Mouse (Mus musculus) natural killer cell, adult 2 months (primary cell): ENCODE measurements around the gene Mtmr2.

Source experiments
- DNase-seq, 2 experiments: peaks; one replicate each; pipeline ENCODE4 v3.0.0; 2022; ENCODE audit warnings: low spot score in 2 of 2

Gene Mtmr2

DNA sequence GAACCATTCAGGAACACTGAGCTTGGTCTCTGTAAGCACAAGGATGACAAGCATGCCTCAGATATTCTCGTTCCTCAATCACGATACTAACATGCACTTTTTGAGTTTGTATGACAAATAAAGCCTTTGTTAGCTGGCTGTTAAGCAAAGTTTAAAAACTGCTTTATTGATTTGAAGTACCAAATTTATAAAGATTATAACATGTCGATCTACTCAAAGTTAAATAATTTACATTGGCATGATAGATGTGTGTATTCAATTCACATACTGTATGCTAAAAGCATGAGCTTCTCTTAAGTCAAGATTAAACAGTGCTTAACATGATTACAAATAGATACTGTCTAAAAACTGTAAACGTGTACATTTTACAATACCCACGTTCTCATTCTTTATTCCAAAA is 59.4 kb downstream of the Mtmr2 start:
- DNase-seq, result no peak

DNA sequence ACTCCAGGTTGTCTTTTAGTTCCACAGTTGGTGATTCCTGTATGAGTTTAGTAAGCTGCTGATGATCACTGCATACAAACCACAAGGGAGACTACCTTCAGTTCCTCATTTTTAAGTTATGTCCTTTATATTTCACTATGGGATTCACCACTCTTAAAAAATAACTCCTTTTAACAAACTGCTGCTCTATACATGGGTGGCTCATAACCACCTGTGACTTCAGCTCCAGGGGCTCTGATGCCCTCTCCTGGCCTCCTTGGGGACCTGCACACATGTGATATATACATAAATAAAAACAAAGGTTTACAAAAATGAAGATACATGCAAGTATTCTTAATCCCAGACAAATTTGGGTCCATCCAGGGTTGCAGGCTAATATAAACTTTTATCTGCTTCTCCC is 61.7 kb downstream of the Mtmr2 start:
- no peak for DNase-seq

DNA sequence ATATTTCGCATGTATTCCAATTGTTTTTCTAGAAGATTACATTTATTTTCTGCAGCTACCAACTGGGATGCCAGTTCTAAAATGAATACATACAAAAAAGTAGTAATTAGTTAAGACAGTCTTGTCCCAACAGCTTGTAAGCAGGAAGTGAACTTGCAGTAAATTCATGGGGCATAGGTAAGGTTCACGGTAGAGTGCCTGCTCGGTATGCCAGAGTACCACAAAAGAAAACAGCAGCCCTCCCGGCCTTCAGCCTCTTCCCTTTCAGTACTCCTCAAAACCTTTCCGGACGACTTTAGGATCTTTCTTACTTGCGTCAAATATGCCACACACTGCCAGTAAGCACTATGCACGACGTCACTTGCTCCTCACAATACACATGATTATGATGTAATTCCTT is 70.2 kb downstream of the Mtmr2 start:
- DNase-seq, result no peak

DNA sequence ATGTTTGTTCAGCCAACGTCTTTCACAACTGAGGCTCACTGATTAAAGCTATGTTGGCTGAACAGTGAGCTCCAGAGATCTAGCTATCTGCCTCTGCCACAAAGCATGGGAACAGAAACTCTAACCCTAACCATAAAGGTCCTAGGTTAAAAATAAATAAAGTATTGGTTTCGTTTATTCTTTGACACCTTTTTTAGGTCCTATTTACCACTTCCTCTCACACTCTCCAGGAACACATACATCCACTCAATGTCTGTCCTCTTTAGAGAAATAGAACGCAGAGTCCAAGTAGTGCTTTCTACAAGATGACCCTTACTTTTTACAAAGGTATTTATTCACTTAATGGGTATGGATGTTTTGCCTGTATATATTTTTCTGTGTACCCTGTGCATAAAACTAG is 72.6 kb downstream of the Mtmr2 start:
- DNase-seq, result no peak

DNA sequence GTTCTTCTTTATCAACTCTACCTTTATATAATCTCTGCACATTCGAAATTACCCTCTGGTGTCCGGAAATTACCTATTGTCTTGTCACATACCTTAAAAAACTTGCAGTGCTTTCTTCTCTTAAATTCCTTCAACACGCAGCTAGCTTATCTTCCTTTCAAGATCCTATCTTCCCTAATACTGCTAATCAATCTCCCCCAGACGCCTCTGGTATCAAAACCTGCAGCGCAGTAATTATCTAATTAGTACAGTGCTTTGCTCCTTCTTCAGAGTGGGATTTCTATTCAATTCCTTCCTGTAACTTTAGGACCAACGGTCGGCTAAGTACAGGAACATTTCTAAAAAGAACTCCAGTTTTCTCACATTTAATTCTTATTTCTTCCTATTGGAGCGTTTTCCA is 77.7 kb downstream of the Mtmr2 start:
- DNase-seq, result no peak

DNA sequence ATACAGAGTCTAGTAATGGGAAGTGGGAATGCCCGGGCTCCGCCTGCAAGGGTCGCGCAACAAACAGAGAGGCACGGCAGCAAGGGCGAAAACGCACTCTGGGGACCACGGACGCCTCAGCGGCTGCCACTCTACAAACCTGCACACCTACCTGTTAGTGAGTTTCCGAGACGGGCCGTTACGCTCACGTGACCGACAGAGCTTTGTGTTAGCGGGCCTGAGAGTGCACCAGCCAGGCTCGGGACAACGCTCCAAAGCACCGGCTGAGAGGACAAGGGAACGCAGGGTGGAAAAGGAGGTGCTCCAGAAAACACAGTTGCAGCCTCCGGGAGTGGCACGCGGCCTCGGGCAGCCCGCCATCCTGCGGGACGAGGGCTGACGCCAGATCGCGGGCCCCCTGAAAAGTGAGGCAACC is 78.2 kb downstream of the Mtmr2 start:
- peak in 1 of 2 experiments; percentile 60 for DNase-seq

DNA sequence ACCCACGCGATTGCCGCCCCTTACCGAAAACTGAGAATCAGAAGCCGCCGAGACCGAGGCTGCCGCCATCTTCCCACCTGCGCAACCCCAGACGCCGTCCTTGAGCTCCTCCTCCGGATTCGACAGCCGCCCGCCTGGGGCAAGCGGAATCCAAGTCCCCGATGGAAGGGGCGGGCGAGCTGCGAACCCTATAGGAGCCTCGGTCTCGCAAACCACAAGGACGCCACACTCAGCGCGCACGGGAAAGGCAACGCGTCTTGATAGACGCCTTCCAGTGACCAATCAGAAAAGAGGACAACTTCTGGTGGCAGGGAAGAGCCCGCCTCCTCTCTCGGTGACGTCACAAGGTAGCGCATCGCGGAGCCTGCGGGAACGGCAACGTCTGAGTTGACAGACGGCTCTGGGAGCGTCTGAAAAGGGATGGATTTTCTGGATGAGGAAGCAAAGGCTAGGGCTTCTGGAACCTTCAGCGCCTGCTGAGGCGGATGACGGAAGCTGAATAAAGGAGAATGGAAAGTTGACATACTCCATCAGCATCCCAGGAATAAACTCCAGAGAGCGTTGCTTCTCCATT is 78.7 kb downstream of the Mtmr2 start, which contains the start of gene Cep57:
Gene Cep57, minus strand, starts transcription at position 276 of the 574 bp plus-strand sequence.
- peak; percentile 92 for DNase-seq

DNA sequence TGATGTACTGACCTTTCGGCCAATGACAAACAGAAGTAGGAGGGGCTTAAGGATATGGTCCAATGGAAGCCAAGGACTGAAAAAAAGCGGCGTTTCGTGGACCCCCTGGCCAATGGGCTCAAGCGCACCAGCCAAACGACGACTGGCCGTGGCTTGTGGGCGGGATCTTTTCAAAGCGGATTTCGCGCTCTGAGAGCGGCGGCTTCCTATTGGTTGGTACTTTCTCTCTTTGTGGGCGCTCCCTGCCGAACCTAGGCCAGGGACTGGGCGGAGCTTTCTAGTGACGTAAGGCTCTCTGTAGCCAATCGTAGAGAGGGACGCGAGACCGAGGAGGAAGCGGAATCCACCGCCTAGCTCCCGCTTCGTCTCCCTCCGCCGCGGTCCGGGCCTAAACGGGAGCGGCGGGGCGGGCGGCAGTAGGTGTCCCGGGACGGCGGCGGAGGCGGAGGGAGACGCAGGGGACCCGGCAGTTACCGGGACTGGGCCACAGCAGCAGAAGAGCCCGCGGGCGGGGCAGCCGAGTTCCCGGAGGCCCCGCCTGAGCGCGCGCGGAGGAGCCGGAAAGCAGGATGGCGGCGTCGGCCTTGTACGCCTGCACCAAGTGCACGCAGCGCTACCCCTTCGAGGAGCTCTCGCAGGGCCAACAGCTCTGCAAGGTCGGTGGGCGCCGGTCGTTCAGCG is 79.3 kb downstream of the Mtmr2 start, which contains the start of gene Fam76b:
Gene Fam76b, plus strand, starts transcription at position 311 of the 681 bp plus-strand sequence.
- peak; percentile 100 for DNase-seq

DNA sequence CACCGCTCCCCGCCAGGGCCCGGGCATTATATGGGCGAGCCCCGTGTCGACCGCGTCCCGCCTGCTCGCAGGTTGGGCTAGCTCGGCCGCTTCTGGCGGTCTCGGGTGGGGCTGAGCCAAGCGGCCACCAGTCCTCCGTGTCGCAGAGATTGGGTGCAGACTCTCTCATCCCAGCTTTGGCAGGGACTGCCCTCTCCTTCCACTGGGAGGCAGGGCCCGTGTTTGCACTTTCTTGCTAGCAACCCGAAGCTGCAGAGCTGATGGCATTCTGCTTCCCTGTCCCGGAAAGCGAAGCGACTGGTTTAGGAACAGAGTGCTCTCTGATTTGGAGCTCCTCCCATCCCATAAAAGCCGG is 79.9 kb downstream of the Mtmr2 start:
- DNase-seq, result no peak

DNA sequence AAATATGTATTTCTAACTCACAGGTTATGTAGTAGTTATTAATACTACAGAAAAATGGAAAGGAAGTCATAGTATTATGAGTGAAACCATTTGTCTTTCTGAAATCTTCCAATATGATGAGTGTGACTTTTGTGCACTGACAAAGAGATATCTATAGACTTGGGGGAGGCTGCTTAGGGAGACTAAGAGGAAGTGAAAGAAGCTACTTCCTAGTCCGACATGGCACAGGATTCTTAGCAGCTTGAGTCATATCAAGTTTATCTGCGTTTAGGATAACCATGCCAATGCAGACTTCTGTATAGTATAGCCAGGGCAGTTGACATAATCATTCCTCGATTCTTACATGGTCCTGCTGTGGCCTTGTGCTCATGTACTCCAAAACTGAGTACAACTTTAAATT is 87.0 kb downstream of the Mtmr2 start:
- peak in 1 of 2 experiments; percentile 9 for DNase-seq

DNA sequence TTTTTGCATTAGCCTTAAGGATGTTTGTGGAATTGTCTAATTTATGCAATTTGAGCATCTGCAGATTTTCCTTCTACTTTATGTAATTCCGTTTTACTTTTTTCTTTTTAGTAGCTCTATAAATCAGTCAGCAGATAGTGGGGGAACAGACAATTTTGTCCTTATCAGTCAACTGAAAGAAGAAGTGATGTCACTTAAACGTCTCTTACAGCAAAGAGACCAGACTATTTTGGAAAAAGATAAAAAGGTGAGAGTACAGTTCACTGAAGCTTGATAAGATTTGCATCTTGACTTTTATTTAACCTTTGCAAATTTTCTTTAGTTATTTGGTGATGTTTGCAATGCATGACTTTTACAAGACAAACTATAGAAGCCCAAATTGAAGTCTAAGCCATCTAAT is 88.5 kb downstream of the Mtmr2 start:
- DNase-seq, result no peak

DNA sequence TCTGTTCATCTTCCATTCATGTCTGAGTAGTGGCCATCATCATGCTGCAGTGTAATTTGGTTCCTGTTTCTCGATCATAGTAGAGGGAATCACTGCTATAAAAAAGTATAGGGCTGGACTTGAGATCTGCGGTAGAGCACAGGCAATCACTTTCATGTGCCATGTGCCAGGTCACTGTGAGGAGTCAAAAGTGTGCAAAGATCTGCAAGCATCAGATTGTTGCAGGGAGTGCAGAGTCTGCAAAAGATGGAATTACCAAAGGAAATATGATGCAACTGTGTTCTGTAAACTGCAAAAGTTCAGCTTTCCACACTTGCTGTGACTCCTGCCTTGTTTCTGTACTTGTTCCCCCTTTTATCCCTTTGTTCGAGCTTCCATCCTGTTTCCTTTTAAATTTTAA is 99.4 kb downstream of the Mtmr2 start:
- no peak for DNase-seq

DNA sequence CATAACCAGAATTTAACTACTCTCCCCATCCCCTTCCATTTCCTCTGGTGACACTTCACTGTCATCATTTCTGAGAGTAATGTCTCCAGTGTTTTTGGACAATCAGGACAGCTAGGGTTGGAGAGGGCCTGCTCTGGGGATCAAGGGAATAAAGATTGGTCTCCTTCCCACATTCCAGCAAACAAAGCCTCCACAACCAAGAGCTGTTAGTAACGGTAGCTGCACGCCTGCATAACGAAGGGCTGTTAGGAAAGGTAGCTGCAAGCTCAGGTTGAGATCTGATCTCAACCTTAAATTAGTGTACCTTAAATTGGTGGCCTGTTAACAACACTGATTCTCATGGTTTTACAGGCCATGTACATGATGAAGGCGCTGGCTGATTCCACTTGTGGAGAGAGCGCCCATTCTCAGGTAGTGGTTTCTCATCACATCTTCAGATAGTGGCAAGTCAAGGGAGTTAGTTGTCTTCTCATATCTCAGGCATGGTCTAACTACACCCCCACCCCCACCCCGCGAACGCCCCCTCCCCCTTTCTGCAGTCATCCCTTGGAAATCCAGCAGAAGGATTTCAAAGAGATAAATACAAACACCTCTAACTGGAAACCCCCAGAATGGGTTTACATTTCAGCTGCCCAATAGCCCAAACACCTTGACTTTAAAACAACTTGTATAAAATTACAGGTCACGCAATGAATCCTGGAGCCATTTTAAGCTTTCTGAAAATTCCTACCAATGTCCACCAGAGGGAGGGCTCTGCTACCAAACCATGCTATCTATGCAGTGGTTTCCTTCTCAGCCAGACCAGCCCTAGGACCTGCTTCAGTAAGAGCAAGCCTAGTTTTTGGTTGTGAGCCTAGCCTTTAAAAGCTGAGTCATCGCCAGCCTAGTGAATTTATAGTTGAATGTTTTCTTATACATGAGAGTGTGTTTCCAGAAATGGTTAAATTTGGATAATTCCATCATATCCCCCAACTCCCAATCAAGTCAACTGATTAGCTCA is 100.6 kb downstream of the Mtmr2 start:
- peak in 1 of 2 experiments; percentile 20 for DNase-seq

DNA sequence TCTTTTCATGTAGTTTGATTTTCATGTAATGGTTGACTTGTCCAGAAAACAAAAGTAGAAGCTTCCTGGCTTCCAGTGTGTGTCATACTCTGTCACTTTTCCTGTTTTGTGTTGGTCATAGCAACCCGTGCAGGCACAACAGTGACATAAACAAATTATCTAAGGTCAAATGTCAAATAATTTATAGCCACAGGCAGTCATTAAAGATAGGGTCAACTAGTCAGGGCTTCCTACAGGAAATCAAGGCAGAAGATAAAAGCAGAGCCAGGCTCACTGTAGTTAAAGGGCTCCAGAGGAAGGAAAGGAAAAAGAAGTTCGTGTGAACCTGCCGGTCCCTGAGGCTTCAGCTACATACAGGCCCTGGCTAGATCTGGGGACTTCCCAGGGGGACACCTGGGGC is 105.7 kb downstream of the Mtmr2 start:
- DNase-seq, result no peak
